Mouse (Mus musculus) embryonic facial prominence, embryonic 14.5 days (tissue): ENCODE measurements at regions not wholly inside any gene's neighbourhood (a gene's known extent, or its start where the extent isn't known, plus 50 kb on each side); places are given as distances from the start of the nearest gene placed in this dataset.
A peak's percentile ranks its signal among the peaks of the same experiment; 100 is the strongest.
"Not testable (repeated sequence)": the region's sequence is repeated elsewhere in the genome, so short reads cannot be mapped to it uniquely, and the experiment has no call there.

Experiments
- ATAC-seq: fragments of 200-750 bp; cut with Nextera tagmentation; 2 replicates; pipeline ENCODE4 v1.8.0; 2017; ENCODE audit warnings: low read depth, moderate number of reproducible peaks, moderate TSS enrichment
- DNase-seq: peaks from one replicate; pipeline ENCODE4 v3.0.0-alpha.2; 2015; ENCODE audit warnings: low spot score
- H3K27ac ChIP-seq: fragments of 300-500 bp; sonication (generic); replicated peaks from 2 replicates; pipeline ENCODE4 v1.5.1; 2014; ENCODE audit warnings: low read depth, mild to moderate bottlenecking, low read length, moderate library complexity
- H3K27me3 ChIP-seq: fragments of 300-500 bp; sonication (generic); replicated peaks from 2 replicates; pipeline ENCODE4 v1.6.1; 2014; ENCODE audit warnings: low read length; ENCODE audit not compliant: control insufficient read depth, insufficient read depth
- H3K36me3 ChIP-seq: fragments of 300-500 bp; sonication (generic); 2 replicates; pipeline ENCODE4 v1.6.1; 2014; ENCODE audit warnings: low read length, mixed read lengths; ENCODE audit not compliant: control insufficient read depth, insufficient read depth
- H3K4me1 ChIP-seq: fragments of 300-500 bp; sonication (generic); 2 replicates; pipeline ENCODE4 v1.6.1; 2014; ENCODE audit warnings: antibody characterized with exemption, low read length; ENCODE audit not compliant: control insufficient read depth, insufficient read depth
- H3K4me2 ChIP-seq: fragments of 300-500 bp; sonication (generic); 2 replicates; pipeline ENCODE4 v1.6.1; 2014; ENCODE audit warnings: low read depth, mild to moderate bottlenecking, low read length, moderate library complexity, mixed read lengths
- H3K4me3 ChIP-seq: fragments of 300-500 bp; sonication (generic); 2 replicates; pipeline ENCODE4 v1.5.1; 2014; ENCODE audit warnings: low read depth, mild to moderate bottlenecking, low read length
- H3K9ac ChIP-seq: fragments of 300-500 bp; sonication (generic); 2 replicates; pipeline ENCODE4 v1.6.1; 2014; ENCODE audit warnings: low read depth, mild to moderate bottlenecking, low read length, moderate library complexity, mixed read lengths
- H3K9me3 ChIP-seq: fragments of 300-500 bp; sonication (generic); 2 replicates; pipeline ENCODE4 v1.6.1; 2016; ENCODE audit warnings: low read length; ENCODE audit not compliant: control insufficient read depth
- WGBS: fragments of 180-500 bp; shearing (Covaris S2); extraction: QIAGEN DNeasy Blood & Tissue Kit; methylation state at CpG from one replicate; pipeline ENCODE4 v1.1.7; 2014; 5-methylcytosine and 5-hydroxymethylcytosine counted together

DNA sequence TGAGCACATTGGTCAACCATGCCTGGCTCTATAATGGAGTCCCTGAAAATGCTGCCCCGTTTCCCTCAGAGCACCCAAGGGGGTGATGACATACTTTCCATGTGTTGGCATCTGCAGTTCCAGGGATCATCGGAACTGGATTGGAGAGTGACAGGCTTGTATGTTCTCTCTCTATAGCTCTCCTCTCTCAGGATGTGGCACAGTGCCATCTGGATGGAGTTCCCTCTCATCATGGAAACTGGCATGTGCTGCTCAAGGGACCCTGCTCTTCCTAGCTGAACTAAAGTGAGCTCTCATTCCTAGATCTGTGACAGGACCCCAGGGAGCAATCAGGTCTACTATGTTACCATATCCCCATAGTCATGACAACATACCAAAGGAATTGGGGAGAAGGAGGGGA is 56.9 kb upstream of the Gm7358 start:
- no peaks in the 10 kb centered on the region for H3K9me3 ChIP-seq
- H3K27me3 ChIP-seq = no peaks in the 10 kb centered on the region
- H3K4me2 ChIP-seq = no peak overlapping the region
- H3K27ac ChIP-seq = no peak overlapping the region
- WGBS = 88% methylated on average over 2 of the region's 2 CpGs
- no peak overlapping the region for H3K9ac ChIP-seq
- H3K36me3 ChIP-seq = no peaks in the 10 kb centered on the region
- H3K4me3 ChIP-seq = no peak overlapping the region
- H3K4me1 ChIP-seq = no peaks in the 10 kb centered on the region
- no peak for ATAC-seq
- no peak for DNase-seq

DNA sequence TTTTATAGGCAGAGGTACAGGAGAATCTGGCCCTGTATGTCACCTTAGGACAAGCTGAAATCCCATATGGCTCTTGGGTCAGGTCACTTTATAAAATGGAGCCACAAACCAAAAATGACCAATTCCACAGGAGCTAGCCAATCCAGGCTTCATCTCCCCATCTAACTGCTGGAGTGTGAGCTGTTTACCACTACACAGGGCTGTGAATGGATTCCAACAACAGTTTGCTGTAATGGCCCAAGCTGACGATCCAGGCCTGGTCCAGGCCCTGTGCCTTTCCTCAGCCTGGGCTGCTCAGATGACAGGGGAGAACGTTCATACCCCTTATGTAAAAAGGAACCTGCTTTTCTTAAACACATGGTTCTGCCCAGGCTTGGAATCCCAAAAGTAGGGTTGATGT is 55.5 kb upstream of the Gm7358 start:
- DNase-seq = no peak
- Histone ChIP-seq H3K4me2 (no peak overlapping the region), H3K27ac (no peak overlapping the region), H3K36me3 (no peaks in the 10 kb centered on the region), H3K9ac (no peak overlapping the region), H3K9me3 (no peaks in the 10 kb centered on the region), H3K27me3 (no peaks in the 10 kb centered on the region), H3K4me1 (no peaks in the 10 kb centered on the region), H3K4me3 (no peak overlapping the region)
- no peak for ATAC-seq
- 76% methylated on average over 2 of the region's 2 CpGs for whole genome bisulfite sequencing

DNA sequence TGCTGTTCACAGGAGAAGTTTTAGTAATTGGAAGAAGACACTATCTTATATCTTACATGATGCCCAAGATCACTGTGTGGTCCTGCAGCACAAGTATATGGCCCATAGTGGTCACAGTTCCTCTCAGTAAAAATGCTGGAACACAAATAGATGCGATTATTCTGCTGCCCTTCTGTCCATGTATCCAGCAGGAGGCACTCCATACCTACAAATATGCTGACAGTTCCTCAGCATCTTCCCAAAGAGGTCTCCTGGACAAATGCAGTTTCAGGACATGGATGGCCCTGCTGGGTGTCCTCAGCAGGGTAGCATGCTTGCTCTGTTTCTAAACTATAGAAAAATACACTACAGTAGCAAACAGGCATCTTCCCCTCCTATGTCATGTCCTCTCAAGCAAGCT is 52.4 kb upstream of the Gm7358 start:
- DNase-seq = peak; percentile 41
- H3K27ac ChIP-seq, H3K9me3 ChIP-seq, ATAC-seq, H3K4me1 ChIP-seq, H3K9ac ChIP-seq, H3K36me3 ChIP-seq, H3K4me3 ChIP-seq, H3K27me3 ChIP-seq, H3K4me2 ChIP-seq: not testable (repeated sequence)
- WGBS = 24% methylated on average over 1 of the region's 1 CpGs
